10 mouse cellular contexts compared by ENCODE assay signal in genomic region chr11:68622751-68623150, GRCm38 (mm10). TPM values are rescaled to one million over a fixed set of nuclear protein-coding genes. Genes with fewer than 3 reads are reported as not detected.
A peak's percentile ranks its signal among the peaks of the same experiment; 100 is the strongest.
DNase-seq lines count a peak whose midpoint lies in the region; ATAC-seq lines count a peak whose summit lies in the region.
"Had no signal": no experiment of that assay in that cellular context is flagged by ENCODE, and none has a peak within 500 bp of the region (broad histone marks: within the 10 kb centered on the region; RNA-seq: fewer than 3 reads in every experiment).

No protein-coding gene starts in this region.

- H3K27me3 ChIP-seq in heart, embryonic 10.5 days (ENCODE audit: insufficient read depth, poor library complexity, severe bottlenecking) = no peaks in the 10 kb centered on the region
- no peaks in the 10 kb centered on the region for H3K27me3 ChIP-seq in embryonic facial prominence, embryonic 13.5 days

- H3K4me3 ChIP-seq in heart, embryonic 10.5 days = 0 out of 2 replicates have a peak overlapping the region, but pooled peaks have one; percentile 52
- H3K4me3 ChIP-seq in embryonic facial prominence, embryonic 13.5 days = no peak overlapping the region

- no peak for ATAC-seq in embryonic facial prominence, embryonic 13.5 days (ENCODE audit: insufficient number of reproducible peaks, insufficient read depth, low FRiP score, low TSS enrichment, low read depth)

- H3K27ac ChIP-seq in heart, embryonic 10.5 days = peak overlapping the region; percentile 90
- peak overlapping the region; percentile 62; the same call in 1 of the 2 replicates for H3K27ac ChIP-seq in embryonic facial prominence, embryonic 13.5 days

- DNase-seq in heart, embryonic 10.5 days (ENCODE audit: low spot score) = no peak
- no peak for DNase-seq in heart, adult 9 months (ENCODE audit: low spot score in 2 of 2)
- DNase-seq in heart, postnatal 10 days = peak; percentile 69 to 72
- DNase-seq in lung, postnatal 10 days = peak; percentile 82
- DNase-seq in thymus, adult 18-20 months = no peak
- no peak for DNase-seq in urinary bladder, postnatal 25 days (ENCODE audit: low spot score)
- no peak for DNase-seq in layer of hippocampus, postnatal 14 days (ENCODE audit: low spot score in 2 of 2)

- peak overlapping the region; percentile 58 for H3K4me2 ChIP-seq in embryonic facial prominence, embryonic 13.5 days

- intact Hi-C loops in heart, postnatal 10 days (cut with DNase I) = no loop called here

- 70% methylated on average over 9 of the region's 9 CpGs for WGBS in heart, embryonic 10.5 days
- 75% methylated on average over 9 of the region's 9 CpGs for WGBS in embryonic facial prominence, embryonic 13.5 days

- H3K4me1 ChIP-seq in heart, embryonic 10.5 days = peaks cover 29% of the 10 kb centered on the region
- peaks cover 23% of the 10 kb centered on the region for H3K4me1 ChIP-seq in embryonic facial prominence, embryonic 13.5 days

- peak overlapping the region; percentile 11; the same call in 1 of the 2 replicates for H3K9ac ChIP-seq in embryonic facial prominence, embryonic 13.5 days

- H3K36me3 ChIP-seq in heart, embryonic 10.5 days = 0 out of 2 replicates have a peak, but pooled peaks cover 3% of the 10 kb centered on the region
- H3K36me3 ChIP-seq in embryonic facial prominence, embryonic 13.5 days = no peaks in the 10 kb centered on the region

- no peaks in the 10 kb centered on the region for H3K9me3 ChIP-seq in heart, embryonic 10.5 days
- H3K9me3 ChIP-seq in embryonic facial prominence, embryonic 13.5 days = no peaks in the 10 kb centered on the region

RNA-seq across cellular contexts. Expression of gene Ccdc42, which starts 35.9 kb away (rescaled TPM):
- polyA plus RNA-seq in heart, embryonic 10.5 days (2016; fragmentation: Nextera tagmentation; extraction: Ambion mirVana) = 0.80 and 1.5 TPM in 2 replicates
- polyA plus RNA-seq in embryonic facial prominence, embryonic 13.5 days (2015; fragmentation: Nextera tagmentation; extraction: Ambion mirVana) = 0.26 TPM in 1 of 2 replicates, not detected in the other
- total RNA-seq in heart, postnatal 10 days (2021) = under 1 TPM; 0.24 to 0.47 TPM
- 1 to 10 TPM in 1 of 2 experiments, under 1 TPM in 1; 0.57 to 1.8 TPM for total RNA-seq in layer of hippocampus, postnatal 14 days (2021)
- total RNA-seq: hematopoietic stem cell, adult 5-6 weeks had no signal
- polyA plus RNA-seq: thymus, adult 2 months had no signal

Comparison
In these comparisons a context has a peak if more than half of its experiments do, and no peak if none do; other contexts are left out.
1. DNase-seq: peak in heart, postnatal 10 days (2 of 2) and lung, postnatal 10 days (single experiment); none in heart, embryonic 10.5 days (single experiment), heart, adult 9 months (0 of 2), thymus, adult 18-20 months (0 of 2), urinary bladder, postnatal 25 days (single experiment) and layer of hippocampus, postnatal 14 days (0 of 2).